11 mouse cellular contexts compared by ENCODE assay signal in genomic region chr12:98777509-98777908, GRCm38 (mm10).
"Had no signal": no experiment of that assay in that cellular context is flagged by ENCODE, and none has a peak within 500 bp of the region (broad histone marks: within the 10 kb centered on the region; RNA-seq: fewer than 3 reads in every experiment).

No protein-coding gene starts in this region.

- DNase-seq: liver, postnatal 0 days; lung, adult 2 months; lung, postnatal 14 days; lung, postnatal 36 days; right cerebral cortex, postnatal 14 days; thymus, adult 2 months; thymus, postnatal 25 days; thymus, postnatal 4 days had no signal

- ATAC-seq: liver, postnatal 0 days; lung, postnatal 0 days; midbrain, embryonic 13.5 days; midbrain, embryonic 15.5 days had no signal
